Mouse (Mus musculus): Measurements from ENCODE around the gene F930015N05Rik.
A peak's percentile ranks its signal among the peaks of the same experiment; 100 is the strongest.

F930015N05Rik gene

DNA sequence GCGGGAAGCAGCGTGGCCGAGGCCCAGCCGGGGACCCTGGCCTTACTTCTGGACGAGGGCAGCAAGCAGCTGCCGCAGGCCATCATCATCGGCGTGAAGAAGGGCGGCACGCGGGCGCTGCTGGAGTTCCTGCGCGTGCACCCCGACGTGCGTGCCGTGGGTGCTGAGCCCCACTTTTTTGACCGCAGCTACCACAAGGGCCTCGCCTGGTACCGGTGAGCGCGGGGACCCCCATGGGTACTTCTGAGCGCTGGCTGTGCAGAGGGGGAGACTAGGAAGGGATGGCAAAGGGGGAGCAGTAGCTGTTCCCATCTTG is at the start of gene F930015N05Rik:
Gene F930015N05Rik, minus strand, starts transcription at position 242 of the 316 bp plus-strand sequence.
- no peak for DNase-seq (ENCODE audit: low spot score)

DNA sequence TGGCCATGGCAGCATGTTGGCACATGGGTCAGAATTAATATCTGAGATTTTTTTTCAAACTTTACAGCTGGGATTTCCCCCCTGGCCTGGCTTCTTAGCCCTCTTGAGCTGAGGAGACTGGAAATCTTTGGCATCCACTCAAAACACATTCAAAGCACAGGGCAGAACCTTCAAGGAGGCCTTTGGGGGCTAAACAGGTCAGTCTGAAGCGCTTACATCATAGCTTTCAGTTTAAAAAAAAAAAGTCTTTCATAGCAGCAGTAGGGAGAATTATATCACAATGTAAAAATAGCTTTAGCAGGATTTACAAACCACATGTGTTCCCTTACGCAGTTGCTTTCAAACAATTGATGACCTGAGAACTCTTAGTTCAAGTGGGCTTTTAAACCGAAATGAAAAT is 45.0 kb upstream of the F930015N05Rik start:
- DNase-seq (ENCODE audit: low spot score), result no peak

DNA sequence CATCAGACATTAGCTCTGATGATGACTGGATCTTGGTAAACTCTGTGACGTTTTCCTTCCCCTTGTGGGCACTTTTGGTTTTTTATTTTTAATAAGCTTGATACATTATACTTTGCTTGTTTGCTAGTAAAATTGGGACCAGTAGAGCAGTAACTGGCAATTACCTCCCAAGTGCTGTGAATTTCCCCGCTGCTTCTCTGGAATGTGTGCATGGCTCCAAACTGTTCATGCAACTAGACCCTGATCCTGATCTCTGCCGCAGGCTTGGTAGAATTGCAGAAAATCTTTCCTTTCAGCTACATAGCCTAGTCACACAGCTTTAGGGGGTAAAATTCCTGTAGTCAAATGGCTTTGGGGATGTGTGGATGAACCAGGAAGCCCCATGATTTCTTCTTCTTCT is 37.2 kb upstream of the F930015N05Rik start:
- DNase-seq (ENCODE audit: low spot score), result no peak

DNA sequence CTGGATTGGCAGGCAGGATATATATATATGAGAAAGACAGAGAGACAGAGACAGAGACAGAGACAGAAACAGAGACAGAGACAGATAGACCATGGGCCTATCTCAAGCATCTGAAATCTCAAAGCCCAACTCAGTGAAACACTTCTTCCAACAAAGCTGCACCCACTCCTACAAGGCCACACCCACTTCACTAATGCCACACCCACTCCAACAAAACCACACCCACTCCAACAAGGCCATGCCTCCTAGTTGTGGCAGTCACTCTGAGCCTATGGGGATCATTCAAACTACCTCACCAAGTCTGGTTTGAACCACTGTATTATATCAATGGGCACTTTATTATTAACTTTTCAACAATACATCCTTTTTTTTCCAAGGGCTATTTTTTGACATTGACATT is 34.2 kb upstream of the F930015N05Rik start:
- peak; percentile 13 for DNase-seq (ENCODE audit: low spot score)

- no peak for DNase-seq (ENCODE audit: low spot score)
Observed at GRCm38 (mm10) chr11:64468737-64469136, 32.3 kb upstream of the F930015N05Rik start.

DNA sequence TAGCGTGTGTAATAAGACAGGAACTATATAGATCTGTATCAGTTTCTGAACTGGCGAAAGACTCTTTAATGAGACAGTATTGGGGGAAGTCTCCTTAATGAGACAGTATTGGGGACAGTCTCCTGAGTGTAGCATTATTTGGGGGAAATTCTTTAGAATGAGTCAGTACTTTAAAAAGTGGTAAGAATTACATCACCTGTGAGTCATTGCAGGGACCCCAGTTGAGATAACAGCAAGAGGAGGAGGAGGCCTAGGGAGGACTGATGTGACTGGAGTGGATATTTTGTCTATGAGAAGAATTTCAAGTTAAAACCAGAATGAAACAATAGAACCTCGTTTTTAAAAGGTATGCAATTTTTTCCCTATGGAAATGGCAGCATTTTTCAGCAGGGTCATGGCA is 25.3 kb upstream of the F930015N05Rik start:
- DNase-seq (ENCODE audit: low spot score), result no peak

DNA sequence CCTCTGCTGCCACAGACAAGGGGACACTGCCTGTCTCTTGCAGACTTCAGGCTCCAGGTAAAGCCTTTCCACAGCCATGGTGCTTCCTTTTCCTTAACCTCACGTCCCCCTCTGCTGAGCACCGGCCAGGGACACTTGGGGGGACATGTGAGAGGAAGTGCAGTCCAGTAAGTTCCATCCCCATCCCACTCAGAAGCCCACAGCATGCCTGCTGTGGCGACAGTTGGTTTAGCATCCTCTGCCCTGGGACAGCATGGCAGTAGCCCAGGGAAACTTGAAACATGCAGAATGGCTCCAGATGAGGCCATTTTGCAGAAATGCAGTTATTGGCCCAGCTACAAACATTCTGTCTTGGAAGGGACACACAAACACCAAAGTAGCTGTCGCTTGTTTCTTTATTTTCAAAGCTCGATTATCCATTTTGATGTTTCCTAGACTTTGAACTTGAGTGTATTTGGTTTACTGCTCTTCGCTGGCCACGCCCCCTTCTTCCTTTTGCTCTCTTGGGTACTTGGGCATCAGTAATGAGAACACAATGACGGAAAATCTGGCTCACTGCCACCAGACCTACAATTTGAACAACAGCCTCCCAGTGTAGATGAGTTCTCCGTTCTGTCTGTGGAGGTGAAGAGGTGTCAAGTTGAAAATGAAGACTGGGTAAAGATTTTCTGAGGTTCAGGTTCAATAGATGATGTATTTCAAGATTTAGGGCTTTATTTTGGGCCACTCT is 12.3 kb upstream of the F930015N05Rik start:
- no peak for DNase-seq (ENCODE audit: low spot score)

GRCm38 (mm10) chr11:64445227-64445626 is 8.8 kb upstream of the F930015N05Rik start:
- DNase-seq (ENCODE audit: low spot score), result no peak

- no peak for DNase-seq (ENCODE audit: low spot score)
Observed at GRCm38 (mm10) chr11:64442701-64443100, 6.2 kb upstream of the F930015N05Rik start.

DNA sequence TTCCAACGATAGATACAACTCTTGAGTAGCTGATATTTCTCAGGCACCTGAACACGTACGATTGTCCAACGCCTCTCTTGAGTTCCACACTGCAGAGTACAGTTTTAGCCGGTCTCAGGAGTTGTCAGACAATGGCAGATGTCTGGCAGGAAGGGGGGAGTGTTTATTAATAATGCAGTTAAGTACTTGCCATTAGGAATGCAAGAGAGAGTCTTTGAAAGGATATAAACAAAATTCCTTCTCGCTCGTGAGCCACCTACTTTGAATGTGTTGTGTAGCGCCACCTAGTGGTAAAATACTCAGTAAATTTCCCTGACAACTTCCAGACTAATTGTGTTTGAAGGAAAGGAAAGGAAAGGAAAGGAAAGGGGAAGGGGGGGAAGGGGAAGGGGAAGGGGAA is 5.7 kb upstream of the F930015N05Rik start:
- DNase-seq (ENCODE audit: low spot score), result peak; percentile 16

DNA sequence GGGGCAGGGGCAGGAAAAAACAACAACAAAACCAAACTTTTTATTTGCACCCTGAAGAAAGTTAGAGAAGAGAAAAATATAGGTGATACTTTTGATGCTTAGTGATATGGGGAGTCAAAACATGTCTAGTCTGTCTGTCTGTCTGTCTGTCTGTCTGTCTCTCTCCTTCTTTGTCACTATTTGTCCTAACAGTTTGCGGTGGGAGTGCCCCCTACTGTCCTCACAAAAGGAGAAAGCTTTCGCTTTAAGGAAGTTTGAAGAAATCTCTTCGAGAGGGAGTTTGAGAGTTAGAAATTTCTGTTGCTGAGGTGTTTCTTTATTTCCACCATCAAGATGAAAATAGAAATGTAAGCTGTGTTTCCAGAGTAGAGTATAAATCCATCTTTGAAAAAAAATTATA is 2.5 kb upstream of the F930015N05Rik start:
- DNase-seq (ENCODE audit: low spot score), result no peak

DNA sequence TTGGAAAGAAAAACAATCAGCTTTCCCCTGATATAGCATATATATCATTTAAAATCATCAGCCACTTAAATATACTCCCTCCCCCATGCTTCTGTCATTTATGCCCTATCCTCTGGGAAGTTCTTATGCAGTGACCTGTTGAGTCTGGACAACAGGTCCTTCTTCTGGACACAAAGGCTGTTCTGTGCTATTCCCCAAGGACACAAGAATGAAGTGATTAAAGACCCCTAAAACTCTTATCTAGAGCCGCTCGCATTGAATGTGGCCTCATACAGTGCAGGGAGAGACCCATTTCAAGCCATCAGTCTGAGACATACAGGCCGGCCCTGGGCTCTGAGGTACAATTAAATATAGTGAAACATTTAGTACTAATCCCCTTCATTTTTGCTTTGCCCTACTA is 1.3 kb upstream of the F930015N05Rik start:
- DNase-seq (ENCODE audit: low spot score), result no peak

DNA sequence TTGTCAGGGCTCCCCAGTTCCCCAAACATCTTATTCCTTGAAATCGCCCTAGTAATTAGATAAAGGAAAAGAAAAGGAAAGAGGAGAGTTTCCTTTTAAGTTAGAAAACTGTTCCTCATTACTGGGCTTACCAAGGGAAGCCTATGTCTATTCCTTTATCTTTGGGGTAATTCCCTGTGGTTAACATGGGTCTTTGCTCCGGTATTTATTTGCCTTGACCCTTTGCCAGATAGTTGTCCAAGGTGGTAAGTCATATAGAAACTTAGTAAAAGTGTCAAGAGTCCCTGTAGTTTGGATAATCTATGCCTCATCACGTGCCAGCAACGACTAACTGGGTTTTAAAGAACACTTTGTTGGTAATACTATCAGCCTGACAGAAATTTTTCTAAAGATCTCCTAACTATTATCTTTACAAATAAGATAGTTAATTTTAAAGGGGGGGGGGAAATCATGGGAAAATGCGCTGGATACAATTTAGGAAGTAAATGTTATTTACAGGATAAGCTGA is 392 bp upstream of the F930015N05Rik start:
- no peak for DNase-seq (ENCODE audit: low spot score)

GRCm38 (mm10) chr11:64435546-64436411 is 674 bp downstream of the F930015N05Rik start:
- DNase-seq (ENCODE audit: low spot score), result no peak

DNA sequence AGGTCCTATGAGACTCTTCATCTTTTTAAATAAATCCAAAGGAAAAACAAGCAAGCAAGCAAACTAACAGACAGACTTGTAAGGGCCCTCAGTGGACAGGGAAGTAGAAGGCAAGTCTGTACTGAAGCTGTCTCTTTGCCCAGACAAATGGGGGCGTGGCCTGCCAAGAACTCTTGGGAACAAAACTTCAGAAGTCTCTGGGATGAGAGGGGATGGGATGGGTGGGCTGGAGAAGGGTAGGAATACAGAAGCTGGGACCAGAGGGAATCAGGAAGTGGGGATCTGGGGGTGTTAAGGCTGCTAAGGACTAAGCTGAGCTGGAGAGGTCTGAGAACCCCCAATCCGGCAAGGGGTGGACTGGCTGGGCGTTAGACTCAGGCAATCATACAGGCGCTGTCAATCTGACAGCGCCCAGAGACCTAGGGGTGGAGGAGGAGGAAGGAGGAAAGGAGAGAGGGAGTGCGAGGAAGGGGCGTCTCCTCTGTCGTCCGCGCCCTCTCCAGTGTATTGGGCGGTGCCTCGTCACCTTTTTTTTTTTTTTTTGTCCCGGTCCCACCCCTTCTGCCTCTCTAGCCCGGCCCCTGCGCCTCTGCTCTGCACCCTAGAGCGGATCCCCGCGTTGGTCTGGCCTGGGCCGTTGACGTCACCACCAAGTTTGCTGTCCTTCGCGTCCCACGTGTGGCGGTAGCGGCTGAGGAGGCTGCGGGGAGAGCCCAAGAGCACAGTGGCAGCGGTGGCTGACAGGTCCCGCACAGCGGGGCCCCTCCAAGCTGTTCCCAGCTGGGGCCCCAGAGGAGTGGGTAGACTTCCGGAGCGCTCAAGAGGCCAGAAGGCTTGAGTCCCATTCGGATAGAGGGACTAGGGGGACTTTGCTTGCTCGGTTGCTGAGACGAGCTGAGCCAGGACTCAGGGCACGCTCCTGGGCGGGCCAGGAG is 1.6 kb downstream of the F930015N05Rik start, which contains the start of gene Hs3st3a1:
Gene Hs3st3a1, plus strand, starts transcription at position 722 of the 935 bp plus-strand sequence.
- no peak for DNase-seq (ENCODE audit: low spot score)

- DNase-seq (ENCODE audit: low spot score), result no peak
Observed at GRCm38 (mm10) chr11:64418969-64419368, 17.5 kb downstream of the F930015N05Rik start.

- DNase-seq (ENCODE audit: low spot score), result no peak
Observed at GRCm38 (mm10) chr11:64400534-64401093, 35.8 kb downstream of the F930015N05Rik start.

DNA sequence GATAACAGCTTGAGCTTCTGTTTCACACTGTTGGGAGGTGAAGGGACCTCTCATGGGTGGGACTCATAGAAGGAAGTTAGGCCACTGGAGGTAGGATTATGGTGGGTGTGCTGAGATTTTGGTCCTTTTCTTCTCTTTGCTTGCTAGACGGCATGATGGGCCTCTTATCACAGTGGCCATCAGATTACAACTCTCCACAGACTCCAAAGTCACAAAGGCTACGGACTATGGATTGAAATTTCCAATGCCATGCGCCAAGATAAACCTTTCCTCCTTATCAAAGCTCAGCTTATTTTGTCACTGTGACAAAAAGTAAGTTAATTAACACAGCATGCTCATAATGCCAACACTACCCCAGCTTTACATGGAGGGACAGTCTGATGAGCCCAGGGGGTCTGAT is 38.8 kb downstream of the F930015N05Rik start:
- no peak for DNase-seq (ENCODE audit: low spot score)

DNA sequence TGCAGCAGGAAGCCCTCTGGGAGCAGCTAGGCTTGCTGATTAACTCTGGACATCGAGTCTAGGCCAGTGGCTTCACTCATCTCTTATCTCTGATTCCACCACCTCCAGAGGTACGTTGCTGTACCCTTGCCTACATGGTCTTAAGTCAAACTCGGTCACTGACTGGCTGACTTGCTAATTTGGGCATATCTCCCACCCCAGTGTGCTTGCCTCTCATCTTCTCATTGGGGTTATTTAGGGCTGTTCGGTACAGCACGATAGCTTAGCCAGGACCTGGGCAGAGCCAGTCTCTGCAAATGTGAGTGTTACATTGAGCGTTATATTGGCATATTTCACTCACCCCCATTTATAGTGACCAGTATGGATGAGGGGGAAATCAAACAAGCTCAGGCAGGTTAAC is 39.5 kb downstream of the F930015N05Rik start:
- DNase-seq (ENCODE audit: low spot score), result no peak

GRCm38 (mm10) chr11:64396331-64396881 is 40.0 kb downstream of the F930015N05Rik start:
- no peak for DNase-seq (ENCODE audit: low spot score)

DNA sequence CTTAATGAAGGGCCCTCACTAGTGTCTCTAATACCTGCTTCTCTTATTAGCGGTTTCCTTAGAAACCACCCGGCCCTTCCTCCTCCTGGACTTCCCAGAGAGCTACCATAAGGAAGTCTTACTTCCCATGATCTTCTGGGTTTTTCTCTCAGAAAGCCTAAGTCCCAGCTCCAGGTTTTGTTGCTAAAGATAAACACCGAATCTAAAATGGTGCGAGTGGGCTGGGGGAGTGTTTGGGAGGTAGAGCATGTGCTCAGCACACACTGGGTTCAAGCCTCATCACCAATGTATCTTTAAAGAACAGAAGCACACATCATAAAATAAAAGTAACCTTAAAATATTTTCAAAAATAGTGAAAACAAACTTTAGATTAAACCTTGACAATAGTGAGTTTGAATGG is 50.1 kb downstream of the F930015N05Rik start:
- DNase-seq (ENCODE audit: low spot score), result no peak
